In genomic region chr19:36083262-36084225, GRCm38 (mm10) we compare ENCODE assay signal across 8 mouse cellular contexts. TPM values are rescaled to one million over a fixed set of nuclear protein-coding genes. Genes with fewer than 3 reads are reported as not detected.
DNase-seq lines count a peak whose midpoint lies in the region; ATAC-seq and TF ChIP-seq lines count a peak whose summit lies in the region.

TSS of gene Rpp30 (plus strand) at chr19:36083716.

- peaks cover 12% of the 10 kb centered on the region for H3K36me3 ChIP-seq in C2C12 (ENCODE audit: control insufficient read depth, insufficient read depth)
- H3K36me3 ChIP-seq in erythroblast, embryonic 14.5 days (ENCODE audit: control insufficient read depth), result peaks cover 18% of the 10 kb centered on the region
- no peaks in the 10 kb centered on the region; the same call in 1 of the 2 replicates for H3K36me3 ChIP-seq in heart, embryonic 11.5 days (ENCODE audit: control insufficient read depth, insufficient read depth, low read length)
- peaks cover 4% of the 10 kb centered on the region; the same call in 1 of the 2 replicates for H3K36me3 ChIP-seq in kidney, embryonic 16.5 days (ENCODE audit: insufficient read depth, low read length)
- H3K36me3 ChIP-seq in liver, adult 2 months (ENCODE audit: control insufficient read depth, insufficient read depth, low read length), result peaks cover 6% of the 10 kb centered on the region
- no peaks in the 10 kb centered on the region for H3K36me3 ChIP-seq in myocyte (ENCODE audit: control insufficient read depth, insufficient read depth)
- no peaks in the 10 kb centered on the region; the same call in 1 of the 2 replicates for H3K36me3 ChIP-seq in splenic B cell, adult 2 months (ENCODE audit: control insufficient read depth, insufficient read depth, low read length, poor library complexity, severe bottlenecking)

- DNase-seq in brain, embryonic 14.5 days (ENCODE audit: low read depth), result peak; percentile 98
- DNase-seq in liver, adult 2 months (ENCODE audit: extremely low read depth, low read depth, low spot score), result peak; percentile 80
- peak; percentile 92 for DNase-seq in splenic B cell, adult 2 months (ENCODE audit: low read depth, low spot score)

- H3K79me2 ChIP-seq in C2C12 (ENCODE audit: control insufficient read depth, insufficient read depth) (peaks cover 31% of the 10 kb centered on the region), myocyte (ENCODE audit: control insufficient read depth, insufficient read depth) (peaks cover 20% of the 10 kb centered on the region)
- peaks cover 5% of the 10 kb centered on the region; the same call in 1 of the 2 replicates for H3K79me2 ChIP-seq in liver, adult 2 months (ENCODE audit: control insufficient read depth, insufficient read depth, low read length)

- H3K27ac ChIP-seq in heart, embryonic 11.5 days (ENCODE audit: low read depth, low read length), result peak within 1 kb of the TSS; percentile 59; the same call in 1 of the 2 replicates
- peak within 1 kb of the TSS; percentile 64; the same call in 1 of the 2 replicates for H3K27ac ChIP-seq in kidney, embryonic 16.5 days (ENCODE audit: low read length)
- H3K27ac ChIP-seq in liver, adult 2 months (replicated peaks; ENCODE audit: insufficient read depth, low read depth, low read length), result peak within 1 kb of the TSS; percentile 36; the same call in 1 of the 2 replicates

- H3K27me3 ChIP-seq in C2C12 (ENCODE audit: control insufficient read depth, insufficient read depth, insufficient read length), result no peaks in the 10 kb centered on the region
- peaks cover 14% of the 10 kb centered on the region for H3K27me3 ChIP-seq in erythroblast, embryonic 14.5 days (ENCODE audit: control insufficient read depth)
- H3K27me3 ChIP-seq in heart, embryonic 11.5 days (ENCODE audit: control insufficient read depth, insufficient read depth, low read length), result peaks cover 4% of the 10 kb centered on the region; the same call in 1 of the 2 replicates
- 0 out of 2 replicates have a peak, but pooled peaks cover 2% of the 10 kb centered on the region for H3K27me3 ChIP-seq in kidney, embryonic 16.5 days (ENCODE audit: insufficient read depth, low read length)
- H3K27me3 ChIP-seq in liver, adult 2 months (ENCODE audit: control insufficient read depth, insufficient read depth, low read length), result no peaks in the 10 kb centered on the region
- no peaks in the 10 kb centered on the region for H3K27me3 ChIP-seq in myocyte (ENCODE audit: control insufficient read depth, insufficient read depth, insufficient read length)
- no peaks in the 10 kb centered on the region for H3K27me3 ChIP-seq in splenic B cell, adult 2 months (ENCODE audit: control insufficient read depth, insufficient read depth, low read length, poor library complexity, severe bottlenecking)

- WGBS in heart, embryonic 11.5 days (ENCODE audit: insufficient replicate concordance), result 2% methylated on average over 34 of the region's 34 CpGs
- WGBS in kidney, embryonic 16.5 days, result 1% methylated on average over 34 of the region's 34 CpGs
- 3% methylated on average over 34 of the region's 34 CpGs for WGBS in liver, adult 2 months

- peaks cover 22% of the 10 kb centered on the region for H3K4me1 ChIP-seq in erythroblast, embryonic 14.5 days (ENCODE audit: control insufficient read depth)
- H3K4me1 ChIP-seq in heart, embryonic 11.5 days (ENCODE audit: control insufficient read depth, insufficient read depth, low read length), result peaks cover 9% of the 10 kb centered on the region; the same call in 1 of the 2 replicates
- H3K4me1 ChIP-seq in kidney, embryonic 16.5 days (ENCODE audit: insufficient read depth, low read length), result peaks cover 10% of the 10 kb centered on the region
- no peaks in the 10 kb centered on the region; the same call in 1 of the 2 replicates for H3K4me1 ChIP-seq in liver, adult 2 months (ENCODE audit: control insufficient read depth, insufficient read depth, low read length)

- peak; percentile 84 for ATAC-seq in heart, embryonic 11.5 days (replicated peaks; ENCODE audit: insufficient number of reproducible peaks, low FRiP score, low TSS enrichment)
- ATAC-seq in kidney, embryonic 16.5 days (ENCODE audit: low FRiP score, low TSS enrichment), result peak; percentile 96

- H3K79me3 ChIP-seq in C2C12 (ENCODE audit: low read depth), result peaks cover 19% of the 10 kb centered on the region

- no peak for TF ChIP-seq CTCF in C2C12 (IDR thresholded peaks at IDR 0.05; ENCODE audit: control insufficient read depth, insufficient read depth, insufficient read length)
- TF ChIP-seq CTCF in brain, embryonic 14.5 days (IDR thresholded peaks at IDR 0.05; ENCODE audit: borderline replicate concordance, extremely low read depth, insufficient read depth, insufficient read length), result no peak
- no peak for TF ChIP-seq CTCF in liver, adult 2 months (IDR thresholded peaks at IDR 0.05; ENCODE audit: low read depth, low read length)

- H3K9me3 ChIP-seq in erythroblast, embryonic 14.5 days (ENCODE audit: control insufficient read depth, low read length), result no peaks in the 10 kb centered on the region
- H3K9me3 ChIP-seq in heart, embryonic 11.5 days (replicated peaks; ENCODE audit: control insufficient read depth, low read length), result no peaks in the 10 kb centered on the region
- no peaks in the 10 kb centered on the region for H3K9me3 ChIP-seq in kidney, embryonic 16.5 days (ENCODE audit: low read length)

- peak within 1 kb of the TSS; percentile 89 for H3K9ac ChIP-seq in heart, embryonic 11.5 days (ENCODE audit: low read depth, low read length)
- peak within 1 kb of the TSS; percentile 90 for H3K9ac ChIP-seq in kidney, embryonic 16.5 days (replicated peaks; ENCODE audit: low read length)
- peak within 1 kb of the TSS; percentile 82 for H3K9ac ChIP-seq in liver, adult 2 months (ENCODE audit: low read depth, low read length)

- peak within 1 kb of the TSS; percentile 78 for H3ac ChIP-seq in C2C12 (ENCODE audit: control insufficient read depth, insufficient read length, low read depth)
- H3ac ChIP-seq in myocyte (ENCODE audit: control insufficient read depth, insufficient read length), result peak within 1 kb of the TSS; percentile 33

- H3K4me3 ChIP-seq in C2C12 (ENCODE audit: insufficient read depth, poor library complexity, severe bottlenecking) (peak within 1 kb of the TSS; percentile 93), myocyte (peak within 1 kb of the TSS; percentile 64)
- H3K4me3 ChIP-seq in erythroblast, embryonic 14.5 days (replicated peaks), result peak within 1 kb of the TSS; percentile 87
- peak within 1 kb of the TSS; percentile 93 for H3K4me3 ChIP-seq in heart, embryonic 11.5 days (ENCODE audit: low read depth, low read length)
- peak within 1 kb of the TSS; percentile 92 for H3K4me3 ChIP-seq in kidney, embryonic 16.5 days (ENCODE audit: low read length)
- peak within 1 kb of the TSS; percentile 85 for H3K4me3 ChIP-seq in liver, adult 2 months (ENCODE audit: insufficient read depth, low read depth, low read length)

- peak within 1 kb of the TSS; percentile 87 for H3K4me2 ChIP-seq in heart, embryonic 11.5 days
- H3K4me2 ChIP-seq in kidney, embryonic 16.5 days (replicated peaks; ENCODE audit: low read depth, low read length), result peak within 1 kb of the TSS; percentile 87
- peak within 1 kb of the TSS; percentile 90 for H3K4me2 ChIP-seq in myocyte (ENCODE audit: low read depth)

- peak; percentile 53; the same call in 1 of the 2 replicates for TF ChIP-seq POLR2A in brain, embryonic 14.5 days (IDR thresholded peaks at IDR 0.05; ENCODE audit: borderline replicate concordance, extremely low read depth, insufficient read depth, insufficient read length, poor library complexity, severe bottlenecking)
- peak; percentile 31; the same call in 1 of the 2 replicates for TF ChIP-seq POLR2A in liver, adult 2 months (IDR thresholded peaks at IDR 0.05; ENCODE audit: extremely low read depth, insufficient read depth, low read length)
- peak; percentile 58 for TF ChIP-seq POLR2A in myocyte (IDR thresholded peaks at IDR 0.05; ENCODE audit: insufficient read length, low read depth)

TF ChIP-seq in C2C12, 6 proteins besides CTCF, POLR2A, EP300 and RAD21:
- TF ChIP-seq FOSL1 (IDR thresholded peaks at IDR 0.05; ENCODE audit: insufficient read depth, low read length, poor library complexity, severe bottlenecking) (no peak), MAX (IDR thresholded peaks at IDR 0.05) (peak; percentile 35)

TF ChIP-seq in myocyte, 11 proteins besides CTCF, POLR2A, EP300 and RAD21:
- TF ChIP-seq E2F4 (IDR thresholded peaks at IDR 0.05; ENCODE audit: insufficient read depth), result peak; percentile 87
- TF ChIP-seq POLR2AphosphoS2 (IDR thresholded peaks at IDR 0.05; ENCODE audit: insufficient read length, low read depth), result no peak

RNA-seq across cellular contexts. Expression of gene Rpp30, which starts in this region (rescaled TPM):
- polyA plus RNA-seq in C2C12 (2012; fragmentation: generic; extraction: Trizol) (30.3 TPM), myocyte (2012; fragmentation: generic; extraction: Trizol) (17.5 TPM)
- 29.1 and 34.6 TPM in 2 replicates for polyA plus RNA-seq in brain, embryonic 14.5 days (2012; rRNA removed)
- 0.47 and 0.84 TPM in 2 replicates for polyA plus RNA-seq in erythroblast, embryonic 14.5 days (2012)
- polyA plus RNA-seq in heart, embryonic 11.5 days (2014; fragmentation: Nextera tagmentation; extraction: Ambion mirVana), result 53.3 and 55.6 TPM in 2 replicates
- 63.4 and 67.9 TPM in 2 replicates for polyA plus RNA-seq in kidney, embryonic 16.5 days (2015; fragmentation: Nextera tagmentation; extraction: Ambion mirVana)
- 9.1 and 10.8 TPM in 2 replicates for total RNA-seq in liver, adult 2 months (2014; rRNA removed)
- 1.3 and 1.9 TPM in 2 replicates for polyA plus RNA-seq in liver, adult 2 months (2012; rRNA removed)

Comparison
In these comparisons a context has a peak if more than half of its experiments do, and no peak if none do; other contexts are left out.
1. Peak in every context shown above with its lines: DNase-seq, ATAC-seq, H3K4me3 ChIP-seq and H3K27ac ChIP-seq.